Mouse (Mus musculus): ENCODE results near the gene Mbd6. TPM values are rescaled to one million over a fixed set of nuclear protein-coding genes. Genes with fewer than 3 reads are reported as not detected.
A peak's percentile ranks its signal among the peaks of the same experiment; 100 is the strongest.

Gene Mbd6
- polyA plus RNA-seq, 1 experiment from 2014 or later, result 8.7 TPM

- Histone ChIP-seq H3K4me3 (ENCODE audit: low read depth, low read length) (peak overlapping the region; percentile 71), H3K9me3 (ENCODE audit: control insufficient read depth) (no peaks in the 10 kb centered on the region), H3K4me2 (replicated peaks; ENCODE audit: low read depth) (peak overlapping the region; percentile 75), H3K36me3 (ENCODE audit: control insufficient read depth, insufficient read depth) (peaks cover 43% of the 10 kb centered on the region), H3K27me3 (replicated peaks; ENCODE audit: control insufficient read depth, insufficient read depth, low read length) (no peaks in the 10 kb centered on the region), H3K9ac (ENCODE audit: low read depth, low read length) (peak overlapping the region; percentile 72; the same call in 1 of the 2 replicates), H3K27ac (ENCODE audit: low read depth, low read length) (peak overlapping the region; percentile 99), H3K4me1 (replicated peaks; ENCODE audit: control insufficient read depth, insufficient read depth, low read length) (peaks cover 19% of the 10 kb centered on the region)
- no peak for TF ChIP-seq CTCF (IDR thresholded peaks at IDR 0.05; ENCODE audit: low read depth)
- ATAC-seq, result no peak
- 39% methylated on average over 15 of the region's 15 CpGs for WGBS
Observed at GRCm38 (mm10) chr10:127287271-127287935, 1.4 kb downstream of the Mbd6 start.

GRCm38 (mm10) chr10:127286730-127287129, 2.1 kb downstream of the Mbd6 start:
- Histone ChIP-seq H3K36me3 (ENCODE audit: control insufficient read depth, insufficient read depth) (peaks cover 50% of the 10 kb centered on the region), H3K27ac (ENCODE audit: low read depth, low read length) (peak overlapping the region; percentile 99), H3K4me2 (replicated peaks; ENCODE audit: low read depth) (peak overlapping the region; percentile 75), H3K4me1 (replicated peaks; ENCODE audit: control insufficient read depth, insufficient read depth, low read length) (0 out of 2 replicates have a peak, but pooled peaks cover 13% of the 10 kb centered on the region), H3K9me3 (ENCODE audit: control insufficient read depth) (no peaks in the 10 kb centered on the region), H3K4me3 (ENCODE audit: low read depth, low read length) (peak overlapping the region; percentile 71; the same call in 1 of the 2 replicates), H3K27me3 (replicated peaks; ENCODE audit: control insufficient read depth, insufficient read depth, low read length) (no peaks in the 10 kb centered on the region), H3K9ac (ENCODE audit: low read depth, low read length) (peak overlapping the region; percentile 72; the same call in 1 of the 2 replicates)
- no peak for TF ChIP-seq CTCF (IDR thresholded peaks at IDR 0.05; ENCODE audit: low read depth)
- whole genome bisulfite sequencing, result 33% methylated on average over 7 of the region's 7 CpGs
- no peak for ATAC-seq

GRCm38 (mm10) chr10:127286194-127286593, 2.6 kb downstream of the Mbd6 start:
- Histone ChIP-seq H3K4me1 (replicated peaks; ENCODE audit: control insufficient read depth, insufficient read depth, low read length) (0 out of 2 replicates have a peak, but pooled peaks cover 9% of the 10 kb centered on the region), H3K4me3 (ENCODE audit: low read depth, low read length) (no peak overlapping the region), H3K9me3 (ENCODE audit: control insufficient read depth) (no peaks in the 10 kb centered on the region), H3K9ac (ENCODE audit: low read depth, low read length) (no peak overlapping the region), H3K4me2 (replicated peaks; ENCODE audit: low read depth) (peak overlapping the region; percentile 75), H3K27ac (ENCODE audit: low read depth, low read length) (no peak overlapping the region), H3K36me3 (ENCODE audit: control insufficient read depth, insufficient read depth) (peaks cover 55% of the 10 kb centered on the region), H3K27me3 (replicated peaks; ENCODE audit: control insufficient read depth, insufficient read depth, low read length) (no peaks in the 10 kb centered on the region)
- WGBS, result 78% methylated on average over 6 of the region's 7 CpGs
- ATAC-seq, result no peak
- no peak for TF ChIP-seq CTCF (IDR thresholded peaks at IDR 0.05; ENCODE audit: low read depth)

- H3K4me2 ChIP-seq (replicated peaks; ENCODE audit: low read depth), result no peak overlapping the region
- no peak overlapping the region for H3K9ac ChIP-seq (ENCODE audit: low read depth, low read length)
- no peak for TF ChIP-seq CTCF (IDR thresholded peaks at IDR 0.05; ENCODE audit: low read depth)
- 0 out of 2 replicates have a peak, but pooled peaks cover 9% of the 10 kb centered on the region for H3K4me1 ChIP-seq (replicated peaks; ENCODE audit: control insufficient read depth, insufficient read depth, low read length)
- 78% methylated on average over 13 of the region's 13 CpGs for WGBS
- H3K27ac ChIP-seq (ENCODE audit: low read depth, low read length), result no peak overlapping the region
- no peak overlapping the region for H3K4me3 ChIP-seq (ENCODE audit: low read depth, low read length)
- H3K36me3 ChIP-seq (ENCODE audit: control insufficient read depth, insufficient read depth), result peaks cover 59% of the 10 kb centered on the region
- H3K27me3 ChIP-seq (replicated peaks; ENCODE audit: control insufficient read depth, insufficient read depth, low read length), result no peaks in the 10 kb centered on the region
- no peak for ATAC-seq
- H3K9me3 ChIP-seq (ENCODE audit: control insufficient read depth), result no peaks in the 10 kb centered on the region
Observed at GRCm38 (mm10) chr10:127285644-127286043, 3.2 kb downstream of the Mbd6 start.

- Histone ChIP-seq H3K36me3 (ENCODE audit: control insufficient read depth, insufficient read depth) (peaks cover 66% of the 10 kb centered on the region), H3K4me1 (replicated peaks; ENCODE audit: control insufficient read depth, insufficient read depth, low read length) (0 out of 2 replicates have a peak, but pooled peaks cover 9% of the 10 kb centered on the region), H3K4me3 (ENCODE audit: low read depth, low read length) (no peak overlapping the region), H3K4me2 (replicated peaks; ENCODE audit: low read depth) (no peak overlapping the region), H3K9ac (ENCODE audit: low read depth, low read length) (no peak overlapping the region), H3K9me3 (ENCODE audit: control insufficient read depth) (no peaks in the 10 kb centered on the region), H3K27me3 (replicated peaks; ENCODE audit: control insufficient read depth, insufficient read depth, low read length) (no peaks in the 10 kb centered on the region), H3K27ac (ENCODE audit: low read depth, low read length) (no peak overlapping the region)
- WGBS, result 79% methylated on average over 11 of the region's 11 CpGs
- no peak for ATAC-seq
- no peak for TF ChIP-seq CTCF (IDR thresholded peaks at IDR 0.05; ENCODE audit: low read depth)
Observed at GRCm38 (mm10) chr10:127284724-127285500, 3.9 kb downstream of the Mbd6 start.

GRCm38 (mm10) chr10:127284105-127284622, 4.7 kb downstream of the Mbd6 start:
- WGBS, result 91% methylated on average over 7 of the region's 7 CpGs
- H3K36me3 ChIP-seq (ENCODE audit: control insufficient read depth, insufficient read depth), result peaks cover 74% of the 10 kb centered on the region
- no peak overlapping the region for H3K9ac ChIP-seq (ENCODE audit: low read depth, low read length)
- TF ChIP-seq CTCF (IDR thresholded peaks at IDR 0.05; ENCODE audit: low read depth), result no peak
- no peaks in the 10 kb centered on the region for H3K27me3 ChIP-seq (replicated peaks; ENCODE audit: control insufficient read depth, insufficient read depth, low read length)
- H3K4me1 ChIP-seq (replicated peaks; ENCODE audit: control insufficient read depth, insufficient read depth, low read length), result 0 out of 2 replicates have a peak, but pooled peaks cover 9% of the 10 kb centered on the region
- no peaks in the 10 kb centered on the region for H3K9me3 ChIP-seq (ENCODE audit: control insufficient read depth)
- ATAC-seq, result no peak
- no peak overlapping the region for H3K4me2 ChIP-seq (replicated peaks; ENCODE audit: low read depth)
- H3K27ac ChIP-seq (ENCODE audit: low read depth, low read length), result peak overlapping the region; percentile 35; the same call in 1 of the 2 replicates
- no peak overlapping the region for H3K4me3 ChIP-seq (ENCODE audit: low read depth, low read length)
